Mouse (Mus musculus) G1E-ER4 (cell line): Measurements from ENCODE around the gene Igfbp4. TPM values are rescaled to one million over a fixed set of nuclear protein-coding genes. Genes with fewer than 3 reads are reported as not detected.

Experiments
- GATA1 ChIP-seq: IDR thresholded peaks from one replicate; pipeline ENCODE4 v1.8.0; 2012; ENCODE audit warnings: low read length, inconsistent platforms
- polyA plus RNA-seq: library from polyadenylated mRNA; stranded (reverse); fragments of >175 nt; gene quantifications from 2 replicates; pipeline ENCODE4 v1.2.3, GENCODE M21; 2012

Igfbp4 gene
- not detected in 2 replicates for polyA plus RNA-seq

- no peak for TF ChIP-seq GATA1
Measured at GRCm38 (mm10) chr11:99041051-99041729, at the start of gene Igfbp4. Gene Igfbp4, plus strand, starts transcription at chr11:99041244.

- no peak for TF ChIP-seq GATA1
Measured at GRCm38 (mm10) chr11:98995987-98996386, 45.1 kb upstream of the Igfbp4 start.

GRCm38 (mm10) chr11:98997659-98998058, 43.4 kb upstream of the Igfbp4 start:
- no peak for TF ChIP-seq GATA1

GRCm38 (mm10) chr11:98998776-98999175, 42.3 kb upstream of the Igfbp4 start:
- no peak for TF ChIP-seq GATA1

- TF ChIP-seq GATA1, result no peak
Measured at GRCm38 (mm10) chr11:98999243-98999642, 41.8 kb upstream of the Igfbp4 start.

GRCm38 (mm10) chr11:99006788-99007187, 34.3 kb upstream of the Igfbp4 start:
- TF ChIP-seq GATA1, result no peak

GRCm38 (mm10) chr11:99010124-99010523, 30.9 kb upstream of the Igfbp4 start:
- no peak for TF ChIP-seq GATA1

- no peak for TF ChIP-seq GATA1
Measured at GRCm38 (mm10) chr11:99010706-99011105, 30.3 kb upstream of the Igfbp4 start.

- no peak for TF ChIP-seq GATA1
Measured at GRCm38 (mm10) chr11:99013856-99014255, 27.2 kb upstream of the Igfbp4 start.

- no peak for TF ChIP-seq GATA1
Measured at GRCm38 (mm10) chr11:99019844-99020243, 21.2 kb upstream of the Igfbp4 start.

- no peak for TF ChIP-seq GATA1
Measured at GRCm38 (mm10) chr11:99022384-99022933, 18.6 kb upstream of the Igfbp4 start.

- no peak for TF ChIP-seq GATA1
Measured at GRCm38 (mm10) chr11:99023094-99023493, 17.9 kb upstream of the Igfbp4 start.

GRCm38 (mm10) chr11:99023500-99024467, 17.3 kb upstream of the Igfbp4 start, which contains the start of gene Top2a:
Gene Top2a, minus strand, starts transcription at chr11:99024189.
- TF ChIP-seq GATA1, result no peak

- TF ChIP-seq GATA1, result no peak
Measured at GRCm38 (mm10) chr11:99024468-99025134, 16.4 kb upstream of the Igfbp4 start.

GRCm38 (mm10) chr11:99025878-99026277, 15.2 kb upstream of the Igfbp4 start:
- no peak for TF ChIP-seq GATA1
